Mouse (Mus musculus): Measurements from ENCODE around the gene Clstn3.
A peak's percentile ranks its signal among the peaks of the same experiment; 100 is the strongest.

The Clstn3 gene

DNA sequence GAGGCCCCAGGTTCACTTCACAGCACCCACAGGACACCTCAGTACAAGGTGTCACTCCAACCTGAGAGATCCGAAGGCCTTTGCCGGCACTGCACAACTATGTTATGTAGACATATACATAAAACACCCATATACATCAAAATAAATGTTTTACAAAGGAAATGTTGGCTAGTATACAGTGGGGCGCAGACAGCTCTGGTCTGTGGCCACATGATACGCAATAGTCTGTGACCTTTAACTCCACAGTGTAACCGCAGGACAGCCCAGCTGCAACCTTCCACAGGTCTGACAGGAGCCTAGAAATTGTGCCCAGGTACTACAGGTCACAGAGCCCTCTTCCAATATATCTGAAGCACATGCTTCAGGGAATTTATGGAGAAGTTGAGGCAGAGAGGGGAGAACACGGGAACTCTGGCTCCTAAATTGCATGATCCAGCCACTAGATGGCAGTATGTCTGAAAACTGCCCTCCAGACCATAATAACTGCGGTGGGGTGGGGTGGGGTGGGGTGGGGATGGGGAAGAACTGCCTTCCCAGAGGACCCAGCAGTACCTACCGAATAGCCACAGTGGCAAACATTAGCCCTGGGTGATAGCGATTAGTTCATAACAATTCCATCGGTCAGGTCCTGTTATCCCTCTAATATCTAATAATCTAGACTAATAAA is 16.3 kb downstream of the Clstn3 start:
- DNase-seq = peak in 1 of 2 experiments; percentile 15

DNA sequence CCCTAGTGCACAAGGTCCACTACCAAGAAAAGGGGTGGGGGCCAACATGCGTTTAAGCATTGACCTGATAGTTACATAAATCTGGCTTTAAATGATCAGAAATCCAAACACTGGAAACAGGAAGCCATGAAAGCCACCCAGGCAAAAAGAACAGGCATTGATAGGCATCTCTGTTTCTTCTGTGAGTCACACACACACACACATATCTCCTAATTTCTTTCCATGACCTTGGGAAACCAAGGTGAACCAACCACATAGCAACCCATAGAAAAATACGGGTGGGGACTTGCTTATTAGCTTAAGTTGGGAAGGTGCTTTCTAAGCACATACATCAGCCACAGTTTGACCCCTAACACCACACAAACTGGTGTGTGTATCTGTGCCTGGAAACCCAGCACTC is 17.2 kb downstream of the Clstn3 start:
- no peak for DNase-seq

DNA sequence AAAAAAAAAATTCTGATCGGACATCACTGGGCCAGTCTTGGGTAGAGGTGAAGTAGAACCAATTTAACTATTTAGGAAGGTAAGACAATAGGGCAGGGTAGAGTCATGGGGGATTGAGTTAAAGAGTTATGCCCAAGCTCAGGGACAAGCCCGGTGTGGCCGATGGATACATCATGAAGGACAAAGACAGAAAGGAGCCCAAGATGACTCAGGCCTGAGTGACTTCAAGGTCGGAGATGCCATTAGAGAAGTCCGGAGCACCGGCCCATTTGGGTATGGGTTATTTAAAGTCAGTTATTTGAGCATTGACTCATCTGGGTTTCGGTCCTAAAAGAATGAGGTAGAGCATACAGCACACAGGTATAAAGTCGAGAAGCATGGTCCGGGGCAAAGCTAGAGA is 18.1 kb downstream of the Clstn3 start:
- DNase-seq = no peak

DNA sequence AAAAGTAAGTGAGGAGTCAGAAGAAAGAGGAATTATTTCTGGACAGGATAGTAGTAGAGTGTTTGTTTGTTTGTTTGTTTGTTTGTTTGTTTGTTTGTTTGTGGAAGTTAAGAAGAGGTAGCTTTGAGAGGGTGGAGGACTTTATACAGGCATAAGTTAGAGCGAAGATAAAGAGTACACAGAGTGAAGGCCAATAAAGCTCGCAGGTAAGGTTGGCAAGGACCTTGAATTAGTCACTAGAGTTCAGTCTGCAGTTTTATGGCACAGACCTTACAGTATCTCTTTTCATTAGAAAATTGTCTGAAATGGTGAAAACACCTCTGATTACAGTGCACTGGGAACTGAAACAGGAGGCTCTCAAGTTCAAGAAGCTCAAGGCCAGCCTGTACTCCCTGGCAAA is 18.6 kb downstream of the Clstn3 start:
- no peak for DNase-seq

DNA sequence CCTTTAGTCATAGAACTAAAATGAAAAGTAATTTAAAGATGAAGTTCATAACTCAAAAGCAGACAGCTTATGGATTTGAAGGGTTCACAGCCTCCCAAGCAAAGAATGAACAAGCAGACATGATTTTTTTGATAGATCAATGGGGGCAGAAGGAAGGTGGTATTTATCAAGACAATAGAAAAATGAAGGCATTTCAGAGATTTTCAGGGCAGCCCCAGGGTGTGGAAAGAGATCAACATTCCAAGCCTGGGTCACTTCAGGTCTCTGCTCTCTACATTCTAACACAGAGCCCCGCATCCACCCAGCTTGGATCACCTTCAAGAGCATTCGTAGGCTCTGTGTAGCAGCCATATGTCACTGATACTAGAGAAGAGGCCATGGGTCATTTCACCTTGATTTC is 21.3 kb downstream of the Clstn3 start:
- no peak for DNase-seq

DNA sequence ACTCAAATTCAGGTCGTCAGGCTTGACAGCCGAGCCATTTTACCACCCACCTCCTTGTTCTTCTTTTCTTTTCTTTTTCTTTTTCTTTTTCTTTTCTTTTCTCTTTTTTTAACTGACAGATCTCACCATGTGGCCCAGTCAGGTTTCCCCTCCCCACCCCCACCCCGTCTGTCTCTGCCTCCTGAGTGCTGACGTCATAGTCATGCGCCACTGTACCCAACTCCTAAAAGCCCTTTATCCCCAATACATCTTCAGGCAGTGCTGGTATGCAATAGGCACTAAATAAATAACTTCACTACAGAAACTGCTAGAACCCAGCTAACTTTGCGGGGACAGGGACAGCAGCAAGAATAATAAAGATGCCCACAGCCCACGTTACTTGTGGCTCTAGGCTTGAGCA is 28.3 kb downstream of the Clstn3 start:
- DNase-seq = no peak

DNA sequence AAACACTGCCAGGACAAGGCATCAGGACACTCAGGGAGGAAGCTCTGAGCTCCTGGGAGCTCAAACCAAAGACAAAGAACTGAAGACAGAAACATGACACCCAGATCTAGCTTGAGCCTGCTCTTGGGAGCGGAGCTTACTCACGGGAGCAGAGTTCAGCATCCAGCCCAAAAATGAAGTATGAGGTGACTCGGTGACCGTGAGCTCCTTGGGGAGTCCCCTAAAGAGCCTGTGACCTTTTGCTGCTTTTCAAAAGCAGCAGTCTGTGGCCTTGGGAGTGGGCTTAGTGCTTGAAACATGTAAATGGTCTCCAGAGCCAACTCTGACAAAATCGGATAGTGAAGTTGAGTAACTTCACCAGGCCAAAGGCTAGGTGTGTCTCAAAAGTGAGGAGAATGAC is 29.4 kb downstream of the Clstn3 start:
- DNase-seq = no peak

DNA sequence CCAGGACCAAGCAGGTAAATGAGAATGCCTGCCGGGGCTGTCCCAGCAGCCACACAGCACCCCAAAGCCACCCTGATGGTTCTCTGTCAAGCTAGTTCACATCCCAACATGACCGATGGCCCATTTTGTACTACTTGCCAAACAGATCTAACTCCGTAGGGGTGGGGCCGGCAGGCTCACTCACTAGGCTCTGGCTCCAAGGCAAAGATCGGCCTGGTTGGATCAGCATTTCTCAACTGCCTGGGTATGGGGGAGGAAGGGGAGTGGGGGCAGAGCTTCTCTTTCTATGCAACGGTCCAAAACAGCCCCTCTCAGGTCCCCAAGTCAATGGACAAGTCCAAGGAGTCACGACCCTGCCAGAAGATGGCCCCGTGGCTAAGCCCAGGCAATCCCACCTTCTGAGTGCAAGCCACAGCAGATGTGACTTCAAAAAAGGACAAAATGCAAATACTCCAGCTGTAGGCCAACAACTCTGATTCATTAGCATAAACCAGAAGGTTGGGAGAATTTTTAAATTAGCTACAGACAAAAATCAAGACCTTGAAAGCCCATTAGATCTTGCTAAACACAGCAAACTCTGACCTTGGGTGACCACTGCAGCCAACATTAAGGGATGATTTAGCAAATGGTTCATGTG is 30.8 kb downstream of the Clstn3 start:
- no peak for DNase-seq

DNA sequence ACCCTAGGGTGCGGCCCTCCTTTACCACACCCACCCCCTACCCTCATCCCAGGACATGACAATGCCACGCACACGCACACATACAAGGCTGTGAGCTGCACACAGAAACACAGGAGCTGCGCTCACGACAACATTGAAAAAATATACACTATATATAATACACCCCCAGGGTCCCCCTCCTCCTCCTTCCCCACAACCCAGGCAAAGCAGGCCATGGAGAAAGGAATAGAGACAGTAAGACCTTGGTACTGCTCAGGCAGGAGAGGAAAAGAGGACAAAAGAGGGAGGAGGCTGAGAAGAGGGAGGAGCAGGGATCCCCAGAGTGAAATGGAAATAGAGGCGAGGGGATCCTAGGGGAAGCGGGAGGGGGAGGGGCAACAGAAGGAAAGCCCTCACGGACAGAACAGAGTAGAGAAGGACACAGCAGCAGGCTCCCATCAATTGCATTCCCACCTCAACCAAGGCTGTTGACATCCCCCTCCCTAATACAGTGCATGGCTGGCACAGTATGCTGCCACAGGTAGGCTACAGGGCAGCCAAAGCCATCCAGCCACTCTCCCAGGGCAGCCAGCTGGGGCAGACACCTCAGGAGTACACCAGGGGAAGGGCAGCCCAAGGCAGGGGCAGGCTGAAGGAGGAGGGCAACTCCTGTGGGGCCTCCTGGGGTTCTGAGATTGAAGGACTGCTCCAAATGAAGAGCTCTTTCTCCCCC is 33.7 kb downstream of the Clstn3 start:
- DNase-seq = no peak

DNA sequence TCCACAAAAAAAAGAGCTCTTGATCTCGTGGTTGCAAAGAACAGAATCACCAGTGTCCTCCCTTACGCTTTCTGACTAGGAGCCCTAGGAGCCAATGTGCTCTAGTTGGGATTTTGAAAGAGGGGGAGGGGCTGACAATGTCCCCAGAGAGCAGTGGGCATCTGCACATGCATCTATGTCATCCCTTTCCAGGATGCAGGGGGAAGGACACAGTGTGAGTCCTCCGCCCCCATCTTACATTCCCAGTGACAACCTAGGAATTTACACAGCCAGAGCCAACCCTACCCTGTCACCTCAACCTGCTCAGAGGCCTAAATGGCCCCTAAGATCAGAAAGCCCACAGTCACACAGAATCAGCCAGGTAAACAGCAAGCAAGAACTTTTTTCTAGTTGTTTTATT is 34.2 kb downstream of the Clstn3 start:
- no peak for DNase-seq

DNA sequence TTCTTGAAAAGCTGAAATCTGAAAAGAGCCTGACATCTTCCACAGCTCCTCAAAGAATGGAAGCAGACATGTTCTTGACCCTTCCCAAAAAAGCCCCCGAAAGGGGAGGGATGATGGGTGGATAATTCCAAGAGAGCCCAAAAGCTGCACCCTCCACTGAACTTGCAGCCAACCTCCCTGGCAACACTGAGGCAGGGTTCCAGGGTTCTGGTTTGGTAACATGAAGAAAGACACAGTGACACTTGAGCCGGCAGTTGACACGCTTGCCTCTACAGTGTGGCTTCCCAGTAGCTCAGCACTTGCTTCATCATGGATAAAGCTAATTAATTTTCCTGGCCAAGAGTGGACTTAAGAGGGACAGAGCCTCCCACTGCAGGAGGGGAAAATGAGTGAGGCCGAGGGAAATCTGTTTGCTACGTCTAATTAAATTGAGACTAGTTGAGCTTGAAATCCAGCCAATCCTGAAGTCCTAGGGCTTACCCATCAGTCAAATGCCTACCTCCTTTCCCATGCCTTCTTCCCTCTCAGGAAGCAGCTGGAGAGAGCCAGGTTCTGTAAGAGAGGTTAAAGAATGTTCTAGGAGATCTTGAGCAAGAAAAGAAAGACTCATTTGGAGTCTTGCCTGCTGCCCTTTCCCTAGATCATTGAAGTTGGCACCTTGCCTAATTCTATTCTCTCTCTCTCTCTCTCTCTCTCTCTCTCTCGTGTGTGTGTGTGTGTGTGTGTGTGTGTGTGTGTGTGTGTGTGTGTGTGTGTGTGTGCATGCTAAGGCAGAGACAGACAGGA is 36.6 kb downstream of the Clstn3 start:
- peak in 1 of 2 experiments; percentile 7 for DNase-seq

DNA sequence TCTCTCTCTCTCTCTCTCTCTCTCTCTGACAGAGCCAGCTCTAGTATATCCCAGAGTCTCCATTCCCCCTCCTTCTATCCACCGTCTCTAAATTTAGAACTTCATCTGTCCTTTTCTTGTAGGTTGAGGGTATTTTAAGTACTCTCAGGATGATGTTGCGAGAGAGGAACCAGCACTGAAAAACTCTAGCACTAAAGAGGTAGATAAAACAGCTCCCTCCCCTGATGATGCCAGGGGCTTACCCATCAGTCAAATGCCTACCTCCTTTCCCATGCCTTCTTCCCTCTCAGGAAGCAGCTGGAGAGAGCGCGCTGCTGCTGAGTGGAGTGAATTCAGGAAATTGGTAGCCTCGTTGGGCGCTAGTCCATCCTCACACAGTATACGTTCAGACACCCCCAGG is 37.3 kb downstream of the Clstn3 start:
- no peak for DNase-seq

DNA sequence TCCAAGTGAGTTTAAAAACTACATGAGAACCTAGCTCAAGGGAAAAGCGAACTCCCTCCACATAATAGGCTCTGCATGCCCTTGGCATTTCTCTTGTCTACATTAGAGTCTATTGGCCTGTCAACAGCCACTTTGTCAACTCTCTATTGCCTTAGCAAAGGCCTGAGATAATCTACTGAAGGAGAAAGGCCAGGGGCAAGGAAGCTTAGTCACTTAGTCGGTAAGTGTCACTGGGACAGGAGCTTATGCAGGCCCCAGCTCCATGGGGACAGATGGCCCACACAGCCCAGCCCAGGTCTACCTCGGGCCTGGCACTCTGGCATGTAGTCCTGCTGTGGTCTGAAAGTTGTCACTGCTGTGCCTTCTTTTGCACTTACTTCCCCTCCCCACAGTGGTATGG is 38.0 kb downstream of the Clstn3 start:
- DNase-seq = no peak

DNA sequence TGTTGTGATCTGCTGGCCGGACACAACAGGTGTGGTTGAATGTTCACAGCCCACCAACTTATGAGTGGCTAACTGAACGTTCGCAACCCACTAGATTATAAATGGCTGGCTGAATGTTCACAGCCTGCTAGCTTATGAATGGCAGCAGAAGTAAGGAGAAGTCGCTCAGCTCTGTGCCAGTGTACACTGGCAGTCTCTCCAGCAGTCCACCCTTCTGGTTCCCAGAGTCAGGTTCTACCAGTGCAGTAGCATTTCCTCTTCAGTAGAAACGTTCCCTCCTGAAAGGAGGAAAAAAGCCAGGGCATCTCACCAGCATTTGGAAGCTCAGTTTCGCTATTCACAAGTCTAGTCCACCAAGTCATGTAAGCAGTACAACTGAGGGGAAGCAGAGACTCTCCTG is 39.1 kb downstream of the Clstn3 start:
- no peak for DNase-seq

DNA sequence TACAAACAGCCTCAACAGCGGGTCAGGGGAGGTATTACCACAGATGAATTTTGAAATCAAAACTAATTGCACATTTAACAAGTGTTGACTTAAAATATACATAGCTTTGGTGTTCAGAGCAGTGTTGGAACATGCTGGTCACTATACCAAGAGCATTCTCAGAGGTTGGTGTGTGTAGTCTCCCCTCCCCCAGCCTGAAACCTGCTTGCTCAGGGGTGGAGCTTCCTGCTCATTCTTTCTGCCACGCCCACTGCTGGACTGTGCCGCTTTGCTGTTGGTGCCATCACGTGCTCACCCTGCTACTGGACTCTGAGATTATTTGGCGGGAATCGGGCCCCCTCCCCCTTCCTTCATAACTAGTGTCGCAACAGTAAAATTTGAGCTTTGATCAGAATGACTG is 39.6 kb downstream of the Clstn3 start:
- peak; percentile 69 to 74 for DNase-seq

DNA sequence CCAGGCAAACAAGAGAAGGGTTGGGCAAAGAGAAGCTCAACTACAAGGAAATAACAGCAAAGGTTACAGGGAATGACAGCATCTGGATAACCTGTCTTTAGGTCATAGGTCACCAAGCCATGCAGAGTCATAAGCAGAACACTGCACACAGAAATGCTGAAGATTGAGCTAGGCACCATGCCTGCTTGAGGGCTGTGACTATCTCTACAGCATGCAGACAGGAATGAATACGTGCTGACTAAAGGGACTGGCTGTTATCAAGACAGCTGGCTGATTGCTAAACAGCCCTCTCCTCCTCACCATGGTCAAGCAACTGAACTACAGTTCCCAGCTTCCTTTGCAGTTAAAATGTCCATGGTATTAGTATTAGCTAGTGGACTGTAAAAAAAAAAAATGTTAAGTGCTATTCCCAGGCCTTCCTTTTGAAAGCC is 40.5 kb downstream of the Clstn3 start:
- no peak for DNase-seq

DNA sequence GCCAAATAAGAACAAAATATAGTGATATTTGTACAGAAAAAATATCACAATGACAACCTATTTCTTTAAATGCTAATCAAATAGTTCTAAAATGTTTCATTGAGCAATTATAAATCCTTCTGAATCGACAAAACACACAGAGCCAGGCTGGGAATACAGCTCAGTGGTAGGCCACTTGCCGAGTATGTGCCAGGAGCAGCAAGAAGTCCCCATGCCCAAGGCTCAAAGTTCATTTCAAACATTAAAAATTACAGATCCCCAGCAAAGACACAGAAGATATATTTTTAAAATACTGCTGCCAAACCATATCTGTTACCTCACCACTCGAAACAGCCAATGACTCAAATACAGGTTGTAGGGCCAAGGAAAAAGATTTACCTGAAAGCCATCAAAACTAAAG is 45.9 kb downstream of the Clstn3 start:
- DNase-seq = peak; percentile 14 to 21

DNA sequence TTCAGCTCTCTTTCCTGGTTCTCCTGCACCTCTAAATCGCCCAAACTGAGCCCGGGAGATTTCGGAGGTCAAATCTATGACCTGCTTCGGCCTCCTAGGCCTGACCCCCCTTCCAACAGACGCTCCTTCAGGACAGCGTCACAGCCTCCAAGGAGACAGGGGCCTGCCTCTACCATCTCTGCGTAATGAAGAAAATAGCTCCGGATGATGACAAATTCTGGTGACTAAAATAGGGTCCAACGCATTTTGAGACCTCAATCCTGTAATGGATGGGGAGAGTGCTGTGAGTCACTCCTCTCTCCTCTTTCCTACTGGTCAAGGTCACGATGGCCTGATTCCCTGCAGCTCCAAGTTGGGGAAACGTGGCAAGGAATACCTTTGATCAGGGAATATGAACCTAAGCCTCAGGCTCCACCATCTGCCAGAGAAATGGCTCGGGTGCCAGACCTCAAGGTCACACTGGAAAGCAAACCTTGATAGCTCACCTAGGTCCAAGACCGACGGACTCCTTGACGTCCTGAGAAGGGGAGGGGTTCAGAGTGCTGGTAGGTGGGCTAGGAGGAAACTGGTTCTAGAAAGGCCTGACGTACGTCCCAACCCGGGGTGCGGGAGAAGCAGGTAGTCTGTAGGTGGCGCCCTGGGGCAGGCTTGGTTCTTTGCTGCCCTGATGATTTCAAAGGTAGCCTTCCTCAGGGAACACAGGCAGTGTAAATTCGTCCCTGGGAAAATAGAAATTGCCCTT is 49.1 kb downstream of the Clstn3 start:
- peak; percentile 92 to 95 for DNase-seq

DNA sequence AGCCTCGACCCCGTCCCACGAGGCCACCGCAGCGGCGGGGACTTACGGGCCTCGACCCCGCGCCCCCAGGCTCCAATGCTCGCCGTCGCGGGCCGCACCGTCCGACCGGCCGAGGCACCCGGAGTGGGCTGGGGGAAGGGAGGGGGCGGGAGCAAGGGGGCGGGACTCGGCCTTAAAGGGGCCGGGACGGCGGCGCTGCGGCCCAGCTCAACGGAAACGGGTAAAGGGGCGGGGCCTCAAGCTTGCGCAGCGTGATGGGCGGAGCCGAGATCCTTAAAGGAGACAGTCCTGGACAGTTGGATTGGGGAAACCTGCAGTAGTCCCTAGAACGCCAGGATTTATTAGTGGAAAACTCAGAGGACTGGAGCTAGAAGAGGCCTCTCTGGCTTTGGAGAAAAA is 49.7 kb downstream of the Clstn3 start, which contains the start of gene Pex5:
Pex5 (minus strand) TSS at position 141 of the 399 bp plus-strand sequence.
- DNase-seq = peak; percentile 98 to 99

DNA sequence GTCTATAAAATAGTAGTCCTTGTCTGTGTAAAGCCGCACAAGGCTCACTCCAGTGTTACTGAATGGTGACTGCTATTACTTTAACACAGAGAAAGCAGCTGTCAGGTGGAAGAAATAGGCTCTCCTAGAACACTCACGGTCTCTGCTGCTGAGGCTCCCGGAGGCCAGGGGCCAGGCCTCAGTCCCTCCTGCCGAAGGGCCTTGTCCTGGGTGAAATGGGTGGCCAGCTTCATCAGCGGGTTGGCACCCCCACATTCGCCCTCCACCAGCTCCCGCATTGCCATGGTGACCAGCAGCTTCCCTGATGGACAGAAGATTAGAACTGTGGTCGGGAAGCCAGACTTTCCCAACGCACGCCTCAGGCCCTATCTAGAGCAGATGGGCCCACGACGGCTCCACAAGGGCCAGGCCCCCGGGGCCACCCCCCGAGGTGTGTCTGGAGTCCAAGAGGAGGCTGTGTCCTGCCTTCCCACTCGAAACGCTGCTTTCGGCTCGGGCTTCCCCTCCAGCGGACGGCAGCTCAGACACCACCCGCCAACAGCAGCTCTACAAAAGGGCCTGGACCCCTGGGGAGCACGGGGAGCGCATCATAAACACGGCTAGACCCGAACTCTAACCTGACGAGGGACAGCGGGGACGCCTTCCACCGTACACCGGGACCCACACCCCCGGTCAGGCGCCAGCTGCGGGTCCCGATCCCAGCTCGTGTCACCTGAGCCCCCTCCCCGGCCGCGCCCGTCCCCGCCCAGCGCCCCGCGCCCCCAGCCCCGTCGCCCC is 50.3 kb downstream of the Clstn3 start:
- peak; percentile 30 to 56 for DNase-seq

DNA sequence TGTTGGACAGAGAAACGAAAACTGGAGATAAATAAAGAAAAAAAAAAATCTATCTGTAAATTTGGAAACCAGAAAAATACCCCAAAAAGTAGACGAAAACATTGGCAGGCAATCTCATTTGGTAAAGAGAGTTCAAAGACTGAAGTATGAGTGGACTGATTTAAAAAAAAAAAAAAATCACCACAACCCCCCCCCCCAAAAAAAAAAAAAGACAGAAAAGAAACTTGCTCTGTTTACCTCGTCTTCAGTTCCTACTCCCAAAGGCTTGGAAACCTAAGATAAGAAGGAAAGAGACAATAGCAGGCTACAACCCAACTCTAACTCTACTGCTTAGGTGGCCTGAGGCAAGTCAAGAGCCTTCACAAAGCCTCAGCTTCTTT is 50.8 kb downstream of the Clstn3 start:
- DNase-seq = no peak

DNA sequence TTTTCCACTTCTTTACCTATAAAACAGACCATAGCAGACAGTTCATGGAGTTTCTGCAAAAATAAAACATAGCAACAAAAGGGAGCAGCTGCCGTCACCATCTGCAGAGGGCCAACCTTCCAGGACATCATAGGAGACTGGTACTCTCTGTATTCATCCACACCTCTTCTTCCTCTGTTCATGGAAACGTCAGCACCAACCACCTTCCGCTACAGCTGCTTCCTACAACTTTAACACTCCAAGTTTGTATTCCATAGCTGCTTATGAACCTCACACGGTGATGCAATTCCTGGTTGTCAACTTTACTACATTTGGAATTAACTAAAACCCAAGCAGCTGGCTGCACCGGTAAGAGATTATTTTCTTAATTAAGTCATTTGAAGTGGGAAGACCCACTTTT is 56.2 kb downstream of the Clstn3 start:
- DNase-seq = no peak

Measured in kidney, postnatal 36 days (tissue).